Mouse (Mus musculus) thymus, adult 2 months (tissue): ENCODE measurements around the gene B4galt5.

Experiments
- CTCF ChIP-seq: fragments of 200-500 bp; IDR thresholded peaks from 2 replicates; pipeline ENCODE4 v1.5.1; 2012; ENCODE audit warnings: mild to moderate bottlenecking, control low read depth, low read length, moderate library complexity, borderline replicate concordance; ENCODE audit not compliant: control insufficient read depth, poor library complexity, insufficient read depth; ENCODE audit errors: extremely low read depth
- POLR2A ChIP-seq: fragments of 200-500 bp; IDR thresholded peaks from 2 replicates; pipeline ENCODE4 v1.6.1; 2012; ENCODE audit warnings: mild to moderate bottlenecking, low read length, control low read depth, moderate library complexity; ENCODE audit not compliant: control insufficient read depth, poor library complexity, insufficient read depth; ENCODE audit errors: extremely low read depth

GRCm38 (mm10) chr2:167333450-167333849 lies 15.5 kb downstream of the B4galt5 start:
- TF ChIP-seq CTCF (no peak), POLR2A (no peak)
